Mouse (Mus musculus) liver, embryonic 15.5 days (tissue): ENCODE measurements around the gene Slc22a1. TPM values are rescaled to one million over a fixed set of nuclear protein-coding genes. Genes with fewer than 3 reads are reported as not detected.

ENCODE experiments used
- ATAC-seq: fragments of 200-750 bp; cut with Nextera tagmentation; 2 replicates; pipeline ENCODE4 v1.8.0; 2017; ENCODE audit warnings: moderate number of reproducible peaks, mild to moderate bottlenecking, moderate library complexity; ENCODE audit not compliant: insufficient read depth
- H3K27ac ChIP-seq: fragments of 300-500 bp; sonication (generic); replicated peaks from 2 replicates; pipeline ENCODE4 v1.5.1; 2015; ENCODE audit warnings: mild to moderate bottlenecking, inconsistent platforms
- H3K27me3 ChIP-seq: fragments of 300-500 bp; sonication (generic); 2 replicates; pipeline ENCODE4 v1.6.1; 2015; ENCODE audit warnings: mild to moderate bottlenecking, inconsistent platforms
- H3K36me3 ChIP-seq: fragments of 300-500 bp; sonication (generic); replicated peaks from 2 replicates; pipeline ENCODE4 v1.6.1; 2015; ENCODE audit warnings: moderate library complexity, mild to moderate bottlenecking, inconsistent platforms
- H3K4me1 ChIP-seq: fragments of 300-500 bp; sonication (generic); replicated peaks from 2 replicates; pipeline ENCODE4 v1.6.1; 2015; ENCODE audit warnings: inconsistent platforms
- H3K4me2 ChIP-seq: fragments of 300-500 bp; sonication (generic); 2 replicates; pipeline ENCODE4 v1.6.1; 2015; ENCODE audit warnings: moderate library complexity, mild to moderate bottlenecking, inconsistent platforms
- H3K4me3 ChIP-seq: fragments of 300-500 bp; sonication (generic); replicated peaks from 2 replicates; pipeline ENCODE4 v1.5.1; 2015; ENCODE audit warnings: mild to moderate bottlenecking, inconsistent platforms
- H3K9ac ChIP-seq: fragments of 300-500 bp; sonication (generic); 2 replicates; pipeline ENCODE4 v1.6.1; 2015; ENCODE audit warnings: moderate library complexity, mild to moderate bottlenecking, inconsistent platforms
- H3K9me3 ChIP-seq: fragments of 300-500 bp; sonication (generic); replicated peaks from 2 replicates; pipeline ENCODE4 v1.6.1; 2016; ENCODE audit warnings: inconsistent platforms
- WGBS: fragments of 180-500 bp; shearing (Covaris S2); methylation state at CpG from one replicate; pipeline ENCODE4 v1.1.7; 2015; ENCODE audit warnings: mixed read lengths; ENCODE audit not compliant: insufficient replicate concordance; 5-methylcytosine and 5-hydroxymethylcytosine counted together
- polyA plus RNA-seq: library from polyadenylated mRNA; unstranded; fragments of >200 nt; fragmentation: Nextera tagmentation; extraction: Ambion mirVana; gene quantifications from 2 replicates; pipeline ENCODE4 v1.2.1, GENCODE M21; 2015

Gene Slc22a1
- polyA plus RNA-seq, 1 experiment from 2014 or later, result 0.05 TPM

DNA sequence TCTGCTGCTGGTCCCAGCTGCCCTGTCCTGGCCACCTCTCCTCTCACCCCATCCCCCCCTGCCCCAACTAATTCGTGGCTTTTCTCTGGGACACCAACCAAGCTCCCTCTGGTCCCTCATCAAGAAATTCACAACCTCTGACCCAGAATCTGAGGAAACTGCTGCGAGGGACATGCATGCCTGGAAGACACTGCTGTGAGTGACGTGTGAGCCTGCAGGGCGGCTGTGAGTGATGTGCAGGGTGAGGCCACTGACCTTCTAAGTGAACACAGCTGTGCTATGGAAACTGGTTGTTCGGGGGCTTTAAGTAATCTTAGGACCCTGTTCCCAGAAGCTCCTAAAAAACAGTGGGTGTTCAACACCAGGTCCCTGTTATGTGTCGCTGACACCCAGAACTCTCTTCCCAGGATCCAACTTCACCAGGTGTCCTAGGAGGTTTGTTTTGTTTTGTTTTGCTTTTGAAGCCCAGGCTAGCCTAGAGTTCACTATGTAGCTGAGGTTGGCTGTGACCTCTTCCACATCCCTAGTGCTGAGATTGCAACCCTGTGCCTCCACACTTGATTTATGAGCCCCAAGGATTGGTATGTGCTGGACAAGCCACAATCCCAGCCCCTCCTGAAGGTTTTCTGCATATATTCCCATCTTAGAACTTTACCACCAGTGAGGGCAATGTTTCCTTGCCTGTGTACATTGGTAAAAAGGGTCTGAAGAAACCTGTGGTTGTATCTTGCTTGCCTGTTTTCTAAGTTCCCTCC is 44.5 kb downstream of the Slc22a1 start:
- no peak overlapping the region for H3K4me2 ChIP-seq
- peaks cover 8% of the 10 kb centered on the region for H3K27me3 ChIP-seq
- no peaks in the 10 kb centered on the region for H3K36me3 ChIP-seq
- no peak overlapping the region for H3K9ac ChIP-seq
- 41% methylated on average over 6 of the region's 6 CpGs for WGBS
- H3K9me3 ChIP-seq, result no peaks in the 10 kb centered on the region
- no peak overlapping the region for H3K27ac ChIP-seq
- no peak for ATAC-seq
- H3K4me1 ChIP-seq, result no peaks in the 10 kb centered on the region
- H3K4me3 ChIP-seq, result no peak overlapping the region

DNA sequence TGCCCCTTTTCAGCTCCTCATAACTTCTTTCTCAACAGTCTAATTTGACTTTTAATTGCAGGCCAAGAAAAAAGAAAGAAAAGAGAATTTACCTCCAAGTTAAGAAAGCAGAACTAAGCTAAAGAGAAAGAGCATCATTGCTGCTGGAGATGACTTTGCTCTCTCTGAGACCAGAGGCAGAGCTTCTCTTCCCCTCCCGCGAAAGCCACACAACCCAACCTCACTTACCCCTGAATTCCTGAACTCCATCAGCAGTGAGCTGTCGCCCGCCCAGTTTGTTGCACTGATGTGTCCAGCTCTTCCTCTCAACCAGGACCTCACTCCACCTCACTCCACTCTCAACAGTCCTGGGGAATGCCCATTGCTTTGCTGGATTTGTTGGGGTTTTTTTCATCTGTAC is 47.6 kb downstream of the Slc22a1 start:
- Histone ChIP-seq H3K9ac (no peak overlapping the region), H3K9me3 (0 out of 2 replicates have a peak, but pooled peaks cover 4% of the 10 kb centered on the region), H3K4me3 (no peak overlapping the region), H3K27ac (no peak overlapping the region), H3K27me3 (peaks cover 8% of the 10 kb centered on the region), H3K36me3 (no peaks in the 10 kb centered on the region), H3K4me2 (no peak overlapping the region), H3K4me1 (no peaks in the 10 kb centered on the region)
- no peak for ATAC-seq
- 31% methylated on average over 4 of the region's 4 CpGs for WGBS

DNA sequence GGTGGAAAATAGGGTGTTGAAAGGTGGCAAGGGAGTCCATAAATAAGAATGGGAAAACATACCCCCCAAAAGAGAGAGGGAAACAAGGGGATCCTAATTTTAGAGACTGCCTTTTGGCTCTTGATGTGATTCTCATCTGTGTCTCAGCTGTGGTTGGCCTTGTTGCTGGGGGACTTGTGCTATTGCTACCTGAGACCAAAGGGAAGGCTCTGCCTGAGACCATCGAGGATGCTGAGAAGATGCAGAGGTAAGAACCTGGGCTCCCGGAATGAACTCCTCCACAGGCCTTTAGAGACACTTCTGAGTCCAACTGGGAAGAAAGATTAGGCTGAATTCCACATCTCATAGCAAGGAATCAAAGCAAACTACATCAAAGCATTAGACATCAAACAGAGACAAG is 56.0 kb downstream of the Slc22a1 start:
- 63% methylated on average over 2 of the region's 2 CpGs for WGBS

DNA sequence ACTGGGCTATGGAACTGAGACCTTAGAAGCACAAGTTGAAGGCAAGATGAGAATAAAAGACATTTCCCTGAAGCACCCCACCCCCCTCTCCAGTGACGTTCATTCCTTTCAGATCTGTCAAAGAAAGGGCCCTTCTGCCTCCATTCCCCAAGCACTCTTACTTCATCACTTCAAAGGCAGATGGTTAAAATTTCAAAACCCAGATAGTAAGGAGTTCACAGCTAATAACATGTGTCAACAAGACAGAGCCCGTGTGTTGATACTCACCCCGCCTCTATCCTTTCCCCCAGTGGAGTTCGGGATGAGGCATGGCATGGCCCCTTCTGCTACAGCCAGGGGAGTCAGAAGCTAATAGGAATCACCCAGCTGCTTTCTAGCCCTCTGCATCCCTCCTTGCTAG is 60.2 kb downstream of the Slc22a1 start:
- Histone ChIP-seq H3K27ac (no peak overlapping the region), H3K36me3 (no peaks in the 10 kb centered on the region), H3K9ac (no peak overlapping the region), H3K27me3 (no peaks in the 10 kb centered on the region), H3K4me2 (no peak overlapping the region), H3K9me3 (no peaks in the 10 kb centered on the region), H3K4me3 (no peak overlapping the region), H3K4me1 (no peaks in the 10 kb centered on the region)
- WGBS, result 62% methylated on average over 4 of the region's 4 CpGs
- ATAC-seq, result no peak

More for the DNA sequence above, 56.0 kb downstream of the Slc22a1 start:
- H3K27me3 ChIP-seq, result no peaks in the 10 kb centered on the region
- no peak overlapping the region for H3K4me2 ChIP-seq
- no peak for ATAC-seq
- H3K4me3 ChIP-seq, result no peak overlapping the region
- no peaks in the 10 kb centered on the region for H3K9me3 ChIP-seq
- H3K4me1 ChIP-seq, result no peaks in the 10 kb centered on the region
- H3K36me3 ChIP-seq, result no peaks in the 10 kb centered on the region
- no peak overlapping the region for H3K27ac ChIP-seq
- no peak overlapping the region for H3K9ac ChIP-seq

DNA sequence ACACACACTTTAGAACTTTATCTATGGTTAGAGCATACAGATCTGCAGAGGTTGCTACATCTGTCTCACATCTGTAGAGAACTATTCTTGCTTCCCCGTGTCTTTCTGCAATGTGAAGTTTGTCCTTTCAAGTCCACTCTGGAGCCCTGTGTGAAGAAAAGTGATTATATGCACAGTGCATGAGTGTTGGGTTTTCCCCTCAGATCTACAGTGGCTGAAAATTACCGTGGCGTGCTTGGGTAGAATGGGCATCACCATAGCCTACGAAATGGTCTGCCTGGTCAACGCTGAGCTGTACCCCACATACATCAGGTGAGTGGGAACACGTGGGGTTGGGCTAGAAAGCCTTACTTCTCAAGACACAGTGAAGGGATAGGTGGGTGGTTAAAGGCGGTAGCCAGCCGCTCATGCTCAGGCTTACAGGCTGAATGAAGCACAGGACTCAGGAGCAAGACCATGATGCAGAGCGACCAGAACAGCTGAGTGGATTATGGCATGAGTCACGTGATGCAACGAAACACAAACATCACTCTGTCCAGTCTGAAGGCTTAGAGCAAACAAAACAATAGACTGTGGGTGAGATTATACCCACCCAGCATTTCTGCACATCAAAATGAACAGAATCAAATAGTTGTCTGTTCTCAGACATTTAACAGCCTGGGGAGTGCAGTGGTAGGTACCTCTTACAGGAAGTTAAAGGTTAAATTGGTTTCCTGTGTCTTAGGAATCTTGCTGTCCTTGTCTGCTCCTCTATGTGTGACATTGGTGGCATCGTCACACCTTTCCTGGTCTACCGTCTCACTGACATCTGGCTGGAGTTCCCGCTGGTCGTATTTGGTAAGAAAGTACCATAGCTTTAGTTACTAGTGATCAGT is 60.9 kb downstream of the Slc22a1 start:
- Histone ChIP-seq H3K4me1 (no peaks in the 10 kb centered on the region), H3K4me3 (no peak overlapping the region), H3K27me3 (no peaks in the 10 kb centered on the region), H3K27ac (no peak overlapping the region), H3K9ac (no peak overlapping the region), H3K4me2 (no peak overlapping the region), H3K9me3 (no peaks in the 10 kb centered on the region), H3K36me3 (no peaks in the 10 kb centered on the region)
- WGBS, result 65% methylated on average over 15 of the region's 15 CpGs
- ATAC-seq, result no peak

DNA sequence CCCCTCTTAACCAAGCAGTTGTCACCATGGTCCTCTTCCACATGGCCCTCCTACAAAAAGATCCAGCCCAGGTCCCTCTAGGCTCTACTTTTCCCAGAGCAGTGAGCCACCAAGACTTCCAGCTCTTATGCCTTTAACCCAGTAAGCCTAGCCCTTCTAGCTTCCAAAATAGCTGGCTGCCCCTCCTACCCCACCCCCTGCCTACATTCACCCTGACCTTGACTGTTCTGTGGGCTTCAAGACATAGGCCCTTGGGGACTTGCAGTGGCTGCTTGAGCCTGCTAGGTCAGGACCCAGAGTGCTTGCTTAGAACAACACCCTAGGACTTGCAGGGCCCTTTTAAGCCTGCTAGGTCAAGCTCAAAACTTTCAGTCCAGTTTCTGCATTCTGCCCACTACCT is 68.4 kb downstream of the Slc22a1 start:
- Histone ChIP-seq H3K27me3 (no peaks in the 10 kb centered on the region), H3K36me3 (no peaks in the 10 kb centered on the region), H3K27ac (no peak overlapping the region), H3K4me3 (no peak overlapping the region), H3K9me3 (no peaks in the 10 kb centered on the region), H3K4me1 (no peaks in the 10 kb centered on the region), H3K9ac (no peak overlapping the region), H3K4me2 (no peak overlapping the region)
- ATAC-seq, result no peak

DNA sequence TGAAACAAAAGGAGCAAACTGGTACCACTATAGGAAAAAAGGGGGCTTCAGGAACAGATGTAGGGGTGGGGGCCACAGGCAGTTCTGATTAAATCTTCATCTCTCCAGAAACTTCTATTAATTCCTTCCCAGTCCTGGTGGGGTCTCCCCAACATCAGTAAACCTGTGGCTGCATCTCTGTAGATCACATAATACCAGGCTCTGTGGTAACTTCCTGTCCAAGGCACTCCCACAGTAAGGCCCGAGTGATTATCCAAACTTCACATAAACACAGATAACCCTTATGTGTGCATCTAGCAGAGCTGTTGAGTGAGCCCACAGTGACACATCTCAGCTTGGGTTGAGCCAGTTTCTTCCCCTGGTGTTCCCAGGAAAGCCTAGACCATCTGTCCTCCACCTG is 69.0 kb downstream of the Slc22a1 start:
- Histone ChIP-seq H3K4me2 (no peak overlapping the region), H3K9ac (no peak overlapping the region), H3K9me3 (no peaks in the 10 kb centered on the region), H3K27me3 (no peaks in the 10 kb centered on the region), H3K4me3 (no peak overlapping the region), H3K27ac (no peak overlapping the region), H3K36me3 (no peaks in the 10 kb centered on the region), H3K4me1 (no peaks in the 10 kb centered on the region)
- WGBS, result 6% methylated on average over 1 of the region's 1 CpGs
- ATAC-seq, result no peak

Other genes with a start within 250 kb of the Slc22a1 start
- gene Slc22a3, start 168.1 kb downstream of the Slc22a1 start, polyA plus RNA-seq, result 0.48 and 0.69 TPM in 2 replicates
- not detected in 2 replicates for gene Slc22a2, start 91.7 kb downstream of the Slc22a1 start, polyA plus RNA-seq
- gene Igf2r, start 93.8 kb upstream of the Slc22a1 start, polyA plus RNA-seq, result 13.0 and 15.6 TPM in 2 replicates
- 0.17 and 0.33 TPM in 2 replicates for gene Mas1, start 192.3 kb upstream of the Slc22a1 start, polyA plus RNA-seq
- not detected in 2 replicates for gene Mrgprh, start 200.2 kb upstream of the Slc22a1 start, polyA plus RNA-seq
- gene Pnldc1, start 234.4 kb upstream of the Slc22a1 start, polyA plus RNA-seq, result 0.40 and 0.45 TPM in 2 replicates
- gene Tcp1, start 239.9 kb upstream of the Slc22a1 start, polyA plus RNA-seq, result 185 and 211 TPM in 2 replicates
- 86.0 and 95.2 TPM in 2 replicates for gene Mrpl18, start 240.5 kb upstream of the Slc22a1 start, polyA plus RNA-seq